Comparison of ENCODE assay signal across 8 mouse cellular contexts in the genomic region with DNA sequence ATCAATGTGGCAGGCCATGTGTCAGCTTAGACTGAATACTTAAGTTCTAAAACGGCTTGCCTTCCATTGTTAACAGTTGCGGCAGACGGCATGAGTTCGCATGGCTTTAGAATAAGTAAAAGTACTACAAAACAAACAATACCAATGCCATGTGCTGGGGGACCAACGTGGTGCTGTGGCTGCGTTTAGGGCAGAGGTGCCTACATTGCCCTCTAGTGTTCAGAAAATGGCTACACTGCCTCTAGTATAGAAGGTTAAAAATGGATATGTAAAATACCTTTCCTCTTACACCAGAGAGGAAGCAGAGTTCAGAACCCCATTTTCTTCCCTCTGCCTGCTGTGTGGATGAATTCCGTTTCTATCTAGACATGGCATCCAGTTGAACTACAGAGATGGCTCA. TPM values are rescaled to one million over a fixed set of nuclear protein-coding genes. Genes with fewer than 3 reads are reported as not detected.
DNase-seq lines count a peak whose midpoint lies in the region; ATAC-seq and TF ChIP-seq lines count a peak whose summit lies in the region.

No protein-coding gene starts in this region.

- no peaks in the 10 kb centered on the region for H3K36me3 ChIP-seq in kidney, embryonic 15.5 days
- no peaks in the 10 kb centered on the region; the same call in 1 of the 2 replicates for H3K36me3 ChIP-seq in liver, embryonic 14.5 days (replicated peaks; ENCODE audit: control insufficient read depth, insufficient read depth, low read depth)

- H3K9me3 ChIP-seq in kidney, embryonic 15.5 days (replicated peaks): no peaks in the 10 kb centered on the region
- no peaks in the 10 kb centered on the region for H3K9me3 ChIP-seq in liver, embryonic 14.5 days (ENCODE audit: control insufficient read depth, low read length)

- no peak overlapping the region for H3K27ac ChIP-seq in kidney, embryonic 15.5 days
- H3K27ac ChIP-seq in bone marrow macrophage, adult 2 months (ENCODE audit: insufficient read depth, low read depth, low read length): peak overlapping the region; percentile 45
- H3K27ac ChIP-seq in liver, embryonic 14.5 days: peak overlapping the region; percentile 7

- H3K4me2 ChIP-seq in kidney, embryonic 15.5 days: no peak overlapping the region
- peak overlapping the region; percentile 62 for H3K4me2 ChIP-seq in liver, embryonic 14.5 days (ENCODE audit: low read depth)

- H3K4me3 ChIP-seq in kidney, embryonic 15.5 days (replicated peaks): no peak overlapping the region
- peak overlapping the region; percentile 6; the same call in 1 of the 2 replicates for H3K4me3 ChIP-seq in bone marrow macrophage, adult 2 months (ENCODE audit: insufficient read depth, low read length)
- no peak overlapping the region for H3K4me3 ChIP-seq in liver, embryonic 14.5 days (ENCODE audit: insufficient read depth in 1 of 2, low read depth in 2 of 2, low read length in 2 of 2)

- TF ChIP-seq POLR2A in bone marrow macrophage, adult 2 months (IDR thresholded peaks at IDR 0.05; ENCODE audit: borderline replicate concordance, low read depth, low read length): no peak

- no peak overlapping the region for H3K9ac ChIP-seq in kidney, embryonic 15.5 days
- peak overlapping the region; percentile 36; the same call in 1 of the 2 replicates for H3K9ac ChIP-seq in liver, embryonic 14.5 days (replicated peaks)

- WGBS in kidney, embryonic 15.5 days: 58% methylated on average over 7 of the region's 7 CpGs
- WGBS in liver, embryonic 14.5 days (ENCODE audit: insufficient replicate concordance): 14% methylated on average over 7 of the region's 7 CpGs

- H3K4me1 ChIP-seq in kidney, embryonic 15.5 days: peaks cover 20% of the 10 kb centered on the region
- H3K4me1 ChIP-seq in bone marrow macrophage, adult 2 months (ENCODE audit: control insufficient read depth, insufficient read depth, low read length): peaks cover 50% of the 10 kb centered on the region
- peaks cover 49 to 61% of the 10 kb centered on the region in 2 experiments for H3K4me1 ChIP-seq in liver, embryonic 14.5 days (replicated peaks; ENCODE audit: control insufficient read depth in 2 of 2, insufficient read depth in 2 of 2, low read length in 1 of 2)

- TF ChIP-seq EP300 in liver, embryonic 14.5 days (IDR thresholded peaks at IDR 0.05; ENCODE audit: low read depth): no peak

- TF ChIP-seq CTCF in bone marrow macrophage, adult 2 months (IDR thresholded peaks at IDR 0.05; ENCODE audit: low read depth, low read length): peak; percentile 50
- TF ChIP-seq CTCF in liver, embryonic 14.5 days (IDR thresholded peaks at IDR 0.05; ENCODE audit: low read depth): peak; percentile 92

- no peak for ATAC-seq in kidney, embryonic 15.5 days (replicated peaks; ENCODE audit: low FRiP score)
- peak; percentile 50; the same call in 1 of the 2 replicates for ATAC-seq in liver, embryonic 14.5 days (ENCODE audit: insufficient read depth)

- peak; percentile 17 to 74 for DNase-seq in adrenal gland, adult (ENCODE audit: inconsistent age in 2 of 2, low spot score in 1 of 2)
- no peak for DNase-seq in adrenal gland, postnatal 4 days (ENCODE audit: low spot score in 2 of 2)
- DNase-seq in kidney, adult 9 months: peak; percentile 55
- DNase-seq in liver, embryonic 14.5 days (ENCODE audit: low read depth in 3 of 3, low spot score in 3 of 3): peak in 1 of 3 experiments; percentile 44
- DNase-seq in thymus, postnatal 0 days (ENCODE audit: low spot score): peak; percentile 76
- DNase-seq in layer of hippocampus, postnatal 25 days (ENCODE audit: extremely low spot score in 1 of 2, low spot score in 1 of 2): no peak

- no peaks in the 10 kb centered on the region for H3K27me3 ChIP-seq in kidney, embryonic 15.5 days
- H3K27me3 ChIP-seq in liver, embryonic 14.5 days (ENCODE audit: control insufficient read depth, insufficient read depth, low read length): no peaks in the 10 kb centered on the region

RNA-seq across cellular contexts. Expression of gene Zbtb1, which starts 6.6 kb away (rescaled TPM):
- 1 to 10 TPM; 8.9 to 9.4 TPM for total RNA-seq in adrenal gland, postnatal 4 days (2021)
- polyA plus RNA-seq in kidney, embryonic 15.5 days (2015; fragmentation: Nextera tagmentation; extraction: Ambion mirVana): 10.3 and 10.8 TPM in 2 replicates
- 8.8 and 9.6 TPM in 2 replicates for polyA plus RNA-seq in bone marrow macrophage, adult 2 months (2012; ENCODE audit: insufficient read depth, insufficient read length, missing spikeins)
- 1.5 and 2.6 TPM in 2 replicates for polyA plus RNA-seq in liver, embryonic 14.5 days (2012; rRNA removed)
- polyA plus RNA-seq in liver, embryonic 14.5 days (2014; fragmentation: Nextera tagmentation; extraction: Ambion mirVana): 3.5 and 4.4 TPM in 2 replicates
- 13.9 and 15.5 TPM in 2 replicates for polyA plus RNA-seq in thymus, postnatal 0 days (2015; fragmentation: Nextera tagmentation; extraction: Ambion mirVana)
- total RNA-seq in layer of hippocampus, postnatal 25 days (2021): 1 to 10 TPM; 7.0 to 8.3 TPM

RNA-seq across cellular contexts. Expression of gene Zbtb25, which starts 7.2 kb away (rescaled TPM):
- 10 to 100 TPM; 16.5 to 16.6 TPM for total RNA-seq in adrenal gland, postnatal 4 days (2021)
- 14.9 and 16.3 TPM in 2 replicates for polyA plus RNA-seq in kidney, embryonic 15.5 days (2015; fragmentation: Nextera tagmentation; extraction: Ambion mirVana)
- 8.6 and 9.5 TPM in 2 replicates for polyA plus RNA-seq in bone marrow macrophage, adult 2 months (2012; ENCODE audit: insufficient read depth, insufficient read length, missing spikeins)
- polyA plus RNA-seq in liver, embryonic 14.5 days (2012; rRNA removed): 5.1 and 5.6 TPM in 2 replicates
- 7.2 and 7.8 TPM in 2 replicates for polyA plus RNA-seq in liver, embryonic 14.5 days (2014; fragmentation: Nextera tagmentation; extraction: Ambion mirVana)
- 27.0 and 28.8 TPM in 2 replicates for polyA plus RNA-seq in thymus, postnatal 0 days (2015; fragmentation: Nextera tagmentation; extraction: Ambion mirVana)
- total RNA-seq in layer of hippocampus, postnatal 25 days (2021): 10 to 100 TPM; 20.2 to 21.4 TPM

RNA-seq across cellular contexts. Expression of gene Hspa2, which starts 27.3 kb away (rescaled TPM):
- 10 to 100 TPM; 22.7 to 24.4 TPM for total RNA-seq in adrenal gland, postnatal 4 days (2021)
- 9.3 and 10.3 TPM in 2 replicates for polyA plus RNA-seq in kidney, embryonic 15.5 days (2015; fragmentation: Nextera tagmentation; extraction: Ambion mirVana)
- 5.8 and 8.0 TPM in 2 replicates for polyA plus RNA-seq in bone marrow macrophage, adult 2 months (2012; ENCODE audit: insufficient read depth, insufficient read length, missing spikeins)
- polyA plus RNA-seq in liver, embryonic 14.5 days (2012; rRNA removed): 1.0 and 1.3 TPM in 2 replicates
- polyA plus RNA-seq in liver, embryonic 14.5 days (2014; fragmentation: Nextera tagmentation; extraction: Ambion mirVana): 1.4 and 1.9 TPM in 2 replicates
- polyA plus RNA-seq in thymus, postnatal 0 days (2015; fragmentation: Nextera tagmentation; extraction: Ambion mirVana): 3.5 and 4.2 TPM in 2 replicates
- total RNA-seq in layer of hippocampus, postnatal 25 days (2021): 100 to 1,000 TPM; 106 to 116 TPM

RNA-seq across cellular contexts. Expression of gene Ppp1r36, which starts 40.7 kb away (rescaled TPM):
- total RNA-seq in adrenal gland, postnatal 4 days (2021): 1 to 10 TPM in 1 of 2 experiments, under 1 TPM in 1; 0.56 to 1.0 TPM
- polyA plus RNA-seq in kidney, embryonic 15.5 days (2015; fragmentation: Nextera tagmentation; extraction: Ambion mirVana): 3.1 and 4.3 TPM in 2 replicates
- polyA plus RNA-seq in bone marrow macrophage, adult 2 months (2012; ENCODE audit: insufficient read depth, insufficient read length, missing spikeins): not detected in 2 replicates
- 0.03 and 0.04 TPM in 2 replicates for polyA plus RNA-seq in liver, embryonic 14.5 days (2012; rRNA removed)
- polyA plus RNA-seq in liver, embryonic 14.5 days (2014; fragmentation: Nextera tagmentation; extraction: Ambion mirVana): 0.09 TPM in 1 of 2 replicates, not detected in the other
- polyA plus RNA-seq in thymus, postnatal 0 days (2015; fragmentation: Nextera tagmentation; extraction: Ambion mirVana): 0.26 and 0.32 TPM in 2 replicates
- total RNA-seq in layer of hippocampus, postnatal 25 days (2021): 1 to 10 TPM in 1 of 2 experiments, under 1 TPM in 1; 0.92 to 1.5 TPM

RNA-seq across cellular contexts. Expression of gene Akap5, which starts 52.0 kb away (rescaled TPM):
- 1 to 10 TPM; 1.9 to 2.4 TPM for total RNA-seq in adrenal gland, postnatal 4 days (2021)
- 1.3 and 1.6 TPM in 2 replicates for polyA plus RNA-seq in kidney, embryonic 15.5 days (2015; fragmentation: Nextera tagmentation; extraction: Ambion mirVana)
- not detected in 2 replicates for polyA plus RNA-seq in bone marrow macrophage, adult 2 months (2012; ENCODE audit: insufficient read depth, insufficient read length, missing spikeins)
- polyA plus RNA-seq in liver, embryonic 14.5 days (2012; rRNA removed): 0.21 and 0.32 TPM in 2 replicates
- polyA plus RNA-seq in liver, embryonic 14.5 days (2014; fragmentation: Nextera tagmentation; extraction: Ambion mirVana): 0.14 and 0.25 TPM in 2 replicates
- polyA plus RNA-seq in thymus, postnatal 0 days (2015; fragmentation: Nextera tagmentation; extraction: Ambion mirVana): 0.21 and 0.38 TPM in 2 replicates
- 10 to 100 TPM; 58.6 to 66.5 TPM for total RNA-seq in layer of hippocampus, postnatal 25 days (2021)

Comparison
In these comparisons a context has a peak if more than half of its experiments do, and no peak if none do; other contexts are left out.
1. DNase-seq: peak in adrenal gland, adult (2 of 2), kidney, adult 9 months (single experiment) and thymus, postnatal 0 days (single experiment); none in adrenal gland, postnatal 4 days (0 of 2) and layer of hippocampus, postnatal 25 days (0 of 2).